Mouse (Mus musculus): ENCODE data around the gene Tirap.

- no peak for TF ChIP-seq GATA1 (IDR thresholded peaks at IDR 0.05; ENCODE audit: low read length)
- no peak for TF ChIP-seq TAL1 (IDR thresholded peaks at IDR 0.05; ENCODE audit: low read length)
These were observed 10.7 kb upstream of the Tirap start, which contains the start of gene Foxred1 for GRCm38 (mm10) chr9:35210542-35211474.
